Mouse (Mus musculus) retina, adult 2 months (tissue): ENCODE measurements around the gene Cxcr6.
A peak's percentile ranks its signal among the peaks of the same experiment; 100 is the strongest.

Source experiments
- DNase-seq: peaks from one replicate; pipeline ENCODE4 v3.0.0-alpha.2; 2012; ENCODE audit warnings: low read depth, low spot score

The Cxcr6 gene

DNA sequence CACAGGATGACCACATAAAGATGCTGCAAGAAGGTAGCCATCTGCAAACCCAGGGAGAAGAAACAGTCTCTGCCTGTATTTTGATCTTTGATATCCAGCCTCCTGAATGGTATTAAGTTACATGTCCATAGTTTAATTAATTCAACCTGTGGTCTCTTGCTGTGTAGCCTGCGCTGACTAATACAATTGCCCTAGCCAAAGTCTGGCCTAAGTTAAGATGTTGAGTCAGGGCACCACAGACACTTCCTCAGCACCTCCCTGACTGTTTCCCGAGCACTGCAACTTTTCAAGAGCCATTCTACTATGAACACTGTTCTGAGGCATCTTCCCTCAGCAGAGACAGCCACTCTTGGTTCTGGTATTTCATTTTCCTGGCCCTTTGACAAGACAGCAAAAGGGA, 12.3 kb downstream of the Cxcr6 start:
- DNase-seq = no peak

DNA sequence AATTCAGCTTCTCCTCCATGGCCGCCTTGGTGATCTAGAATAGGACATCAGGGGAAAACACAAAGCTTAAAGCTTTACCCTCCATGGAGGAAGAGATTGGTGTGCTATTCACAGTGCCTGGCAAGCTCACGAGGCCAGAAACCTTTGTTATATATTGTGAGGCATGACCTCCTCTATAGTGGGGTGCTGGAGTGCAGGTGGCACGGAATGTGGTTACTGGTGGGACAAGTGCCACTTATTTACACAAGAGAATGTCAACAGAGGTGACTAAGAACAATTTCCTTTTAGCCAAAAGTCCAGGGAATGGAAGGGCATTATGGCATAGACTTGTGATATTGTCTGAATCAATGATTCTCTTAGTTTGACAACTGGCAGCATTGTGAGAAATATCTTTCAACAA, 20.4 kb downstream of the Cxcr6 start:
- DNase-seq = no peak

- no peak for DNase-seq
Observed at GRCm38 (mm10) chr9:123828916-123829315, 22.6 kb downstream of the Cxcr6 start.

- DNase-seq = no peak
Observed at GRCm38 (mm10) chr9:123835851-123836250, 29.6 kb downstream of the Cxcr6 start.

DNA sequence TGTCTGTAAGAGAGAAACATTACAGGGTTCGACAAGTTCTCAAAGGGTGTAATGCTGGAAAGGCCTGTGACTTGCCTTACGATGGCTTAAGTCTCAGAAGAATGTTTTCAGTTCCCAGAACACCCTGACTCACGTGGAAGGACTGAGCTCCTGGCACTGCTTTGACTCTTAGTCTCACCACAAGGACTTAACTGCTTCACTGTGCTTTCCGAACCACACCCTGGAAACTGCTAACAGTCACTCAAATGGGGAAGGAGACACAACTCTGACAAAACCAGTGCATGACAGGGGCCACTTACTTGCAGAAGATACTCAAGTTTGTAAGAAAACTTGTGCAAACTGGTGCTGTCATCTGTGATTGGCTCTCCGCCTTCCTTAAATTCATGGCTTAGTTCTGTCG, 34.0 kb downstream of the Cxcr6 start:
- no peak for DNase-seq

DNA sequence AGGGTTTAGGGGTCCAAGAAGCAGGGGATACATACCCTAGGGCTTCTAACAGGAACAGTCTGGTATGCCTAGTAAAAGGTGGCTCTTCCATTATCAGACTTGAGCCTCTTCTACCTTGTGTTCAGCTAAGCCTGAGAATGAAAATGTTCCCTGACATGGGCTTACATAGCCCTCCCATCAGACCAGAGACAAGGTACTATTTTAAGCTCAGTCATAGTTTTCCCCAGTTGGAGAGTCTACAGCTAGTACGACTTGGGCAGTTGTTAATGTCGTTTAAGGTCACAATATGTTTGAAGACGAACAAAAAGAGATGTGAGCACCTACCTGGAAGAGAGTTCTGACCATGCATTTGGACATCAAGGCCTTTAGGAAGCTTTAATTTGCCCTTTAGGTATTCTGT, 38.2 kb downstream of the Cxcr6 start:
- no peak for DNase-seq

DNA sequence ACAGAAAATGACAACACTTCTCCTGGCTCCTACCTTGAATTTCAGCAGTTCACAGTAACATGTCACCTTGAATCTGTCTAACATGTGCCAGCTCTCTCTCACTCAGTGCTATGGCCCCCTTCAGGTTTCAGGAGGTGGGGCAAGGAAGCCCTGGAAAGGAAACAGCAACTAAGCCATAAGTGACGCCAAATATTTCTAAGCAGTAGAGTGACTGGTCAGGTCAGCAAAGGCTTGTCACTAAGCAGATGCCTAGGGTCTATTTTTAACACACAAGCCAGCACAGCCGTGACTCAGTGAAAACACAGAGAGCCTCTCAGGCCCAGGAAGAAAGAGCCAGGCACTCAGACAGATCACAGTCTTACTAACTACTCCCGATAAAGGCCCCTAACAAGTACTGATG, 38.8 kb downstream of the Cxcr6 start:
- DNase-seq = no peak

DNA sequence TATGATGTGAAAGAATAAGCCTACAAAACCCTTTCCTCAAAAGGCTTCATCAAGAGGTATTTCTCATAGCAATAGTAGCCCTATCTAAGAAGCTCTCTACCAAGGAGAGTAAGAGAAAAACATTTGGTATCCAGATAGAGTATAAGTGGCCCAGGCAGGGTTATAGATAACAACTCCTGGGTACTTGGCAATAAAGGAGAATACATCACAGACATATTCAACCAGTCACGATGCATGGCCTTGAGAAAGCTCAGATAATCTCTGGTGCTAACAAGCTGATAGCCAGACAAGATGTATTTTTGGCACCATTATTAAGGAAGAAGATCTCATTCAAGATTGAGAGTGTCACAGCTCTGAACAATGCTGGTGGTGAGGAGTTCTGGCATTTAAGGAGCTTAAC, 40.2 kb downstream of the Cxcr6 start:
- DNase-seq = no peak

- DNase-seq = no peak
Observed at GRCm38 (mm10) chr9:123849976-123850695, 43.9 kb downstream of the Cxcr6 start.

GRCm38 (mm10) chr9:123850705-123851061, 44.4 kb downstream of the Cxcr6 start:
- DNase-seq = peak; percentile 82

GRCm38 (mm10) chr9:123851062-123851712, 44.9 kb downstream of the Cxcr6 start:
- DNase-seq = no peak

DNA sequence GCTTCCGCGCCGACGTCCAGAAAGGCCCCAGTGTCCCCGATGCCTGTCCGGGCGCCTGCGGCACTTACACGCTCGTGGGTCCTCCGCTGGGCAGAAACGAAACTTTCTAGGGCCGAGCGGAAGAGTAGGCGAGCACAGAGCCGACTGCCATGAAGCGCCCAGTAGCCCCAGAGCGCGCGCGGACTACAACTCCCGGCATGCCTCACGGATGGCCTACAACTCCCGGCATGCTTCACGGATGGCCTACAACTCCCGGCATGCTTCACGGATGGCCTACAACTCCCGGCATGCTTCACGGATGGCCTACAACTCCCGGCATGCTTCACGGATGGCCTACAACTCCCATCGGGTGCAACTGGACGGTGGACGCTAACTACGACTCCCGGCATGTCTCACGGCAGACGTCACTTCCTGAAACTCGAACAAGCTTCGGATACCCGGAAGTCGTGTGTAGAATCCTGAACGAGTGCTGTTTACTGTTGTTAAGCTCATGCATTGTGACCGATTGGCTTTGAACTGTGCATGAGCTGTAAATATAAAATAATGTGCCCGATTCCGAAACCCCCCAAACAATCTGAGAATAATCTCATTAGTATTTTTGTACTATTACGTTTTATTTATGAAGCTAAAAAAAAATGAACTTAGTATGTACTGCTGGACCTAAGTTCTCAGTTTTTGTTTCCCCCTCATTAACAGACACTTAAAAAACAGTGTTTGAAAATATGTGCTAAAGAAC, 45.6 kb downstream of the Cxcr6 start, which contains the start of gene Fyco1:
Gene Fyco1, minus strand, starts transcription at position 187 of the 736 bp plus-strand sequence.
- peak; percentile 96 for DNase-seq

GRCm38 (mm10) chr9:123852449-123853390, 46.4 kb downstream of the Cxcr6 start:
- no peak for DNase-seq

DNA sequence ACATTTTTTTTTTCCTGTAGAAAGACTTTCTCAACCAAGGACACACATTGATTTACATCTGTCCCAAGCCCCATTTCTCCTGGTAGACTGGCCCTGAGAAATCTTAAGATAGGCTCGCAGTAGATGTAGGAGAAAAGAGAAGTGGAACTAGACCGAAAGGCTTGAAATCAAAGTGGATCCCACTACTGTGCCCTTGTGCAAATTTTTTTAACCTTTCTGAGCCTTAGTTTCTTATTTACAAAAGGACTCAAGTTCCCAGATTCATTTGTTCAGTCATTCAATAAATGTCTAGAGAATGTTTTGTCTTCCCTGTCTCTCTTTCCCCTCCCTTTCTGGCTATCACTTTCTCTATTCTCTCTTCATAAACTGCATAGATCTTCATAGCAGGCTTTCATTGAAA, 50.6 kb downstream of the Cxcr6 start:
- DNase-seq = no peak
